8 mouse cellular contexts compared by ENCODE assay signal in genomic region chr6:122495082-122495881, GRCm38 (mm10). TPM values are rescaled to one million over a fixed set of nuclear protein-coding genes. Genes with fewer than 3 reads are reported as not detected.
DNase-seq lines count a peak whose midpoint lies in the region; ATAC-seq and TF ChIP-seq lines count a peak whose summit lies in the region.

No protein-coding gene starts in this region.

- H3K27ac ChIP-seq in MEL (ENCODE audit: control insufficient read depth, low read depth, low read length) = no peak overlapping the region
- peak overlapping the region; percentile 76 for H3K27ac ChIP-seq in forebrain, embryonic 14.5 days (ENCODE audit: low read depth, low read length)
- peak overlapping the region; percentile 52 for H3K27ac ChIP-seq in intestine, embryonic 15.5 days
- no peak overlapping the region for H3K27ac ChIP-seq in lung, postnatal 0 days (ENCODE audit: low read length)
- H3K27ac ChIP-seq in stomach, embryonic 15.5 days = peak overlapping the region; percentile 83
- no peak overlapping the region for H3K27ac ChIP-seq in thymus, adult 2 months (ENCODE audit: control insufficient read depth, insufficient read depth, low read length)

- no peak for TF ChIP-seq RAD21 in MEL (IDR thresholded peaks at IDR 0.05; ENCODE audit: low read depth, low read length)

- peaks cover 6 to 7% of the 10 kb centered on the region in 2 experiments for H3K27me3 ChIP-seq in MEL (ENCODE audit: control insufficient read depth in 1 of 2, insufficient read depth in 2 of 2, low read length in 2 of 2)
- H3K27me3 ChIP-seq in forebrain, embryonic 14.5 days (replicated peaks; ENCODE audit: control insufficient read depth, insufficient read depth, low read length) = no peaks in the 10 kb centered on the region
- H3K27me3 ChIP-seq in intestine, embryonic 15.5 days (replicated peaks) = no peaks in the 10 kb centered on the region
- H3K27me3 ChIP-seq in lung, postnatal 0 days (replicated peaks; ENCODE audit: insufficient read depth, low read length) = 0 out of 2 replicates have a peak, but pooled peaks cover 6% of the 10 kb centered on the region
- no peaks in the 10 kb centered on the region for H3K27me3 ChIP-seq in stomach, embryonic 15.5 days (replicated peaks)
- H3K27me3 ChIP-seq in thymus, adult 2 months (ENCODE audit: control insufficient read depth, insufficient read depth, low read length) = peaks cover 30% of the 10 kb centered on the region

- no peak for TF ChIP-seq POLR2A in MEL (IDR thresholded peaks at IDR 0.05; ENCODE audit: control insufficient read depth in 1 of 2, insufficient read depth in 1 of 2, low read depth in 1 of 2, low read length in 2 of 2, poor library complexity in 1 of 2)
- TF ChIP-seq POLR2A in thymus, adult 2 months (IDR thresholded peaks at IDR 0.05; ENCODE audit: control insufficient read depth, extremely low read depth, insufficient read depth, low read length, poor library complexity) = no peak

- no peak overlapping the region for H3K4me3 ChIP-seq in MEL (ENCODE audit: control insufficient read depth in 1 of 2, insufficient read depth in 1 of 2, low read depth in 2 of 2, low read length in 2 of 2)
- H3K4me3 ChIP-seq in forebrain, embryonic 14.5 days (ENCODE audit: low read depth, low read length) = peak overlapping the region; percentile 16
- no peak overlapping the region for H3K4me3 ChIP-seq in intestine, embryonic 15.5 days (replicated peaks)
- no peak overlapping the region for H3K4me3 ChIP-seq in lung, postnatal 0 days (ENCODE audit: low read depth, low read length)
- H3K4me3 ChIP-seq in stomach, embryonic 15.5 days (replicated peaks) = peak overlapping the region; percentile 20
- H3K4me3 ChIP-seq in thymus, adult 2 months (ENCODE audit: control insufficient read depth, insufficient read depth, low read length) = no peak overlapping the region

- no peak overlapping the region for H3K9ac ChIP-seq in MEL (ENCODE audit: control insufficient read depth, low read depth, low read length, poor library complexity, severe bottlenecking)
- peak overlapping the region; percentile 41; the same call in 1 of the 2 replicates for H3K9ac ChIP-seq in forebrain, embryonic 14.5 days (ENCODE audit: low read length)
- H3K9ac ChIP-seq in intestine, embryonic 15.5 days = 0 out of 2 replicates have a peak overlapping the region, but pooled peaks have one; percentile 26
- H3K9ac ChIP-seq in lung, postnatal 0 days (replicated peaks; ENCODE audit: low read depth) = no peak overlapping the region
- no peak overlapping the region for H3K9ac ChIP-seq in stomach, embryonic 15.5 days

- peak overlapping the region; percentile 40 for H3K4me2 ChIP-seq in forebrain, embryonic 14.5 days (ENCODE audit: low read length)
- H3K4me2 ChIP-seq in intestine, embryonic 15.5 days (replicated peaks) = peak overlapping the region; percentile 58
- H3K4me2 ChIP-seq in lung, postnatal 0 days (replicated peaks; ENCODE audit: low read depth, low read length) = peak overlapping the region; percentile 49
- peak overlapping the region; percentile 47 for H3K4me2 ChIP-seq in stomach, embryonic 15.5 days

- peak; percentile 81 for ATAC-seq in forebrain, embryonic 14.5 days
- ATAC-seq in intestine, embryonic 15.5 days = peak; percentile 48
- ATAC-seq in lung, postnatal 0 days = peak; percentile 70
- ATAC-seq in stomach, embryonic 15.5 days (ENCODE audit: insufficient read depth, low FRiP score, low read depth) = peak; percentile 45; the same call in 1 of the 2 replicates

- H3K4me1 ChIP-seq in MEL (ENCODE audit: control insufficient read depth in 1 of 2, insufficient read depth in 2 of 2, low read length in 2 of 2) = no peaks in the 10 kb centered on the region; a peak in 1 of 4 replicates
- H3K4me1 ChIP-seq in forebrain, embryonic 14.5 days (ENCODE audit: control insufficient read depth, insufficient read depth, low read length) = peaks cover 20% of the 10 kb centered on the region
- H3K4me1 ChIP-seq in intestine, embryonic 15.5 days (replicated peaks) = peaks cover 21% of the 10 kb centered on the region
- no peaks in the 10 kb centered on the region for H3K4me1 ChIP-seq in lung, postnatal 0 days (ENCODE audit: insufficient read depth, low read depth, low read length)
- H3K4me1 ChIP-seq in stomach, embryonic 15.5 days = peaks cover 13% of the 10 kb centered on the region; the same call in 1 of the 2 replicates
- peaks cover 3% of the 10 kb centered on the region for H3K4me1 ChIP-seq in thymus, adult 2 months (replicated peaks; ENCODE audit: control insufficient read depth, insufficient read depth, low read length)

- H3K9me3 ChIP-seq in MEL (replicated peaks; ENCODE audit: insufficient read depth, low read length) = no peaks in the 10 kb centered on the region
- no peaks in the 10 kb centered on the region for H3K9me3 ChIP-seq in forebrain, embryonic 14.5 days (replicated peaks; ENCODE audit: control insufficient read depth, low read length)
- H3K9me3 ChIP-seq in intestine, embryonic 15.5 days = no peaks in the 10 kb centered on the region
- no peaks in the 10 kb centered on the region for H3K9me3 ChIP-seq in lung, postnatal 0 days (ENCODE audit: low read length)
- H3K9me3 ChIP-seq in stomach, embryonic 15.5 days = no peaks in the 10 kb centered on the region

- 2% methylated on average over 21 of the region's 21 CpGs for WGBS in forebrain, embryonic 14.5 days
- 11% methylated on average over 21 of the region's 21 CpGs for WGBS in intestine, embryonic 15.5 days
- 4% methylated on average over 21 of the region's 21 CpGs for WGBS in lung, postnatal 0 days
- WGBS in stomach, embryonic 15.5 days = 6% methylated on average over 21 of the region's 21 CpGs
- 13% methylated on average over 21 of the region's 21 CpGs for WGBS in thymus, adult 2 months

- peak; percentile 35 for DNase-seq in adrenal gland, adult 2 months
- no peak for DNase-seq in adrenal gland, postnatal 14 days
- DNase-seq in MEL (ENCODE audit: low read depth, low spot score) = no peak
- DNase-seq in forebrain, embryonic 14.5 days (ENCODE audit: low spot score) = peak; percentile 87
- peak; percentile 84 for DNase-seq in lung, postnatal 0 days (ENCODE audit: low spot score)
- DNase-seq in thymus, adult 2 months = no peak

- no peaks in the 10 kb centered on the region for H3K79me2 ChIP-seq in MEL (ENCODE audit: control insufficient read depth, insufficient read depth, low read length, poor library complexity)

- TF ChIP-seq CTCF in MEL (IDR thresholded peaks at IDR 0.05 in 2 of 3, conservative IDR thresholded peaks at IDR 0.05 in 1 of 3; ENCODE audit: control insufficient read depth in 1 of 3, insufficient read depth in 1 of 3, low read depth in 2 of 3, low read length in 3 of 3, poor library complexity in 1 of 3, severe bottlenecking in 1 of 3) = no peak
- no peak for TF ChIP-seq CTCF in lung, postnatal 0 days (IDR thresholded peaks at IDR 0.05)
- TF ChIP-seq CTCF in thymus, adult 2 months (IDR thresholded peaks at IDR 0.05; ENCODE audit: borderline replicate concordance, control insufficient read depth, extremely low read depth, insufficient read depth, low read length, poor library complexity) = no peak

- no peaks in the 10 kb centered on the region for H3K36me3 ChIP-seq in MEL (ENCODE audit: control insufficient read depth in 1 of 2, insufficient read depth in 2 of 2, low read length in 2 of 2)
- H3K36me3 ChIP-seq in forebrain, embryonic 14.5 days (ENCODE audit: control insufficient read depth, insufficient read depth, low read length) = no peaks in the 10 kb centered on the region
- no peaks in the 10 kb centered on the region for H3K36me3 ChIP-seq in intestine, embryonic 15.5 days
- H3K36me3 ChIP-seq in lung, postnatal 0 days (ENCODE audit: insufficient read depth, low read length) = no peaks in the 10 kb centered on the region
- no peaks in the 10 kb centered on the region for H3K36me3 ChIP-seq in stomach, embryonic 15.5 days
- no peaks in the 10 kb centered on the region for H3K36me3 ChIP-seq in thymus, adult 2 months (ENCODE audit: control insufficient read depth, insufficient read depth, low read length)

- no peak for TF ChIP-seq EP300 in MEL (IDR thresholded peaks at IDR 0.05; ENCODE audit: low read depth in 1 of 2, low read length in 2 of 2)
- TF ChIP-seq EP300 in lung, postnatal 0 days (IDR thresholded peaks at IDR 0.05) = 0 out of 2 replicates have a peak, but pooled peaks have one; percentile 28

RNA-seq across cellular contexts. Expression of gene Rimklb, which starts 3.3 kb away (rescaled TPM):
- total RNA-seq in adrenal gland, adult 2 months (2021) = not detected
- 0.09 TPM in 1 of 2 replicates, not detected in the other for polyA plus RNA-seq in adrenal gland, adult 2 months (2012; rRNA removed)
- 0.85 and 2.0 TPM in 2 replicates for total RNA-seq in adrenal gland, postnatal 14 days (2021)
- total RNA-seq in MEL (2012; rRNA removed) = 0.08 and 0.10 TPM in 2 replicates
- polyA plus RNA-seq in MEL (2012; ENCODE audit: insufficient read depth in 1 of 2, insufficient read length in 2 of 2, low read depth in 1 of 2, low replicate concordance in 2 of 2, missing spikeins in 1 of 2) = under 1 TPM in 1 of 2 experiments, not detected in 1; 0.04 TPM
- polyA plus RNA-seq in forebrain, embryonic 14.5 days (2014; fragmentation: Nextera tagmentation; extraction: Ambion mirVana) = 105 and 108 TPM in 2 replicates
- polyA plus RNA-seq in intestine, embryonic 15.5 days (2015; fragmentation: Nextera tagmentation; extraction: Ambion mirVana) = 6.4 and 6.9 TPM in 2 replicates
- polyA plus RNA-seq in lung, postnatal 0 days (2015; fragmentation: Nextera tagmentation; extraction: Ambion mirVana) = 0.99 and 1.6 TPM in 2 replicates
- 8.4 and 11.0 TPM in 2 replicates for polyA plus RNA-seq in stomach, embryonic 15.5 days (2015; fragmentation: Nextera tagmentation; extraction: Ambion mirVana)
- polyA plus RNA-seq in thymus, adult 2 months (2012; rRNA removed) = 0.65 and 0.70 TPM in 2 replicates

RNA-seq across cellular contexts. Expression of gene Mfap5, which starts 10.4 kb away (rescaled TPM):
- total RNA-seq in adrenal gland, adult 2 months (2021) = 10 to 100 TPM; 15.5 to 22.6 TPM
- polyA plus RNA-seq in adrenal gland, adult 2 months (2012; rRNA removed) = 38.2 and 38.8 TPM in 2 replicates
- total RNA-seq in adrenal gland, postnatal 14 days (2021) = 36.3 and 44.0 TPM in 2 replicates
- total RNA-seq in MEL (2012; rRNA removed) = 0.13 TPM in 1 of 2 replicates, not detected in the other
- polyA plus RNA-seq in MEL (2012; ENCODE audit: insufficient read depth in 1 of 2, insufficient read length in 2 of 2, low read depth in 1 of 2, low replicate concordance in 2 of 2, missing spikeins in 1 of 2) = not detected
- 1.1 and 1.8 TPM in 2 replicates for polyA plus RNA-seq in forebrain, embryonic 14.5 days (2014; fragmentation: Nextera tagmentation; extraction: Ambion mirVana)
- polyA plus RNA-seq in intestine, embryonic 15.5 days (2015; fragmentation: Nextera tagmentation; extraction: Ambion mirVana) = 8.8 and 9.9 TPM in 2 replicates
- polyA plus RNA-seq in lung, postnatal 0 days (2015; fragmentation: Nextera tagmentation; extraction: Ambion mirVana) = 54.3 and 55.4 TPM in 2 replicates
- 41.8 and 50.3 TPM in 2 replicates for polyA plus RNA-seq in stomach, embryonic 15.5 days (2015; fragmentation: Nextera tagmentation; extraction: Ambion mirVana)
- polyA plus RNA-seq in thymus, adult 2 months (2012; rRNA removed) = 17.5 and 26.2 TPM in 2 replicates

RNA-seq across cellular contexts. Expression of gene Aicda, which starts 58.3 kb away (rescaled TPM):
- total RNA-seq in adrenal gland, adult 2 months (2021) = not detected
- not detected in 2 replicates for polyA plus RNA-seq in adrenal gland, adult 2 months (2012; rRNA removed)
- total RNA-seq in adrenal gland, postnatal 14 days (2021) = not detected in 2 replicates
- 0.13 TPM in 1 of 2 replicates, not detected in the other for total RNA-seq in MEL (2012; rRNA removed)
- polyA plus RNA-seq in MEL (2012; ENCODE audit: insufficient read depth in 1 of 2, insufficient read length in 2 of 2, low read depth in 1 of 2, low replicate concordance in 2 of 2, missing spikeins in 1 of 2) = under 1 TPM in 1 of 2 experiments, not detected in 1; 0.03 TPM
- 0.43 and 0.52 TPM in 2 replicates for polyA plus RNA-seq in forebrain, embryonic 14.5 days (2014; fragmentation: Nextera tagmentation; extraction: Ambion mirVana)
- not detected in 2 replicates for polyA plus RNA-seq in intestine, embryonic 15.5 days (2015; fragmentation: Nextera tagmentation; extraction: Ambion mirVana)
- 0.05 TPM in 1 of 2 replicates, not detected in the other for polyA plus RNA-seq in lung, postnatal 0 days (2015; fragmentation: Nextera tagmentation; extraction: Ambion mirVana)
- 0.13 TPM in 1 of 2 replicates, not detected in the other for polyA plus RNA-seq in stomach, embryonic 15.5 days (2015; fragmentation: Nextera tagmentation; extraction: Ambion mirVana)
- polyA plus RNA-seq in thymus, adult 2 months (2012; rRNA removed) = 0.28 and 0.42 TPM in 2 replicates

Comparison
In these comparisons a context has a peak if more than half of its experiments do, and no peak if none do; other contexts are left out.
1. DNase-seq: peak in adrenal gland, adult 2 months (single experiment), forebrain, embryonic 14.5 days (single experiment) and lung, postnatal 0 days (single experiment); none in adrenal gland, postnatal 14 days (single experiment), MEL (single experiment) and thymus, adult 2 months (single experiment).
2. H3K27ac ChIP-seq: peak in forebrain, embryonic 14.5 days (single experiment), intestine, embryonic 15.5 days (single experiment) and stomach, embryonic 15.5 days (single experiment); none in MEL (single experiment), lung, postnatal 0 days (single experiment) and thymus, adult 2 months (single experiment).
3. H3K4me3 ChIP-seq: peak in forebrain, embryonic 14.5 days (single experiment) and stomach, embryonic 15.5 days (single experiment); none in MEL (0 of 2), intestine, embryonic 15.5 days (single experiment), lung, postnatal 0 days (single experiment) and thymus, adult 2 months (single experiment).
4. H3K9ac ChIP-seq: peak in forebrain, embryonic 14.5 days (single experiment) and intestine, embryonic 15.5 days (single experiment); none in MEL (single experiment), lung, postnatal 0 days (single experiment) and stomach, embryonic 15.5 days (single experiment).
5. Peak in every context shown above with its lines, with median percentiles within 50 percentile points of each other: ATAC-seq and H3K4me2 ChIP-seq.